9 mouse cellular contexts compared by ENCODE assay signal in genomic region chr2:63503939-63504338, GRCm38 (mm10).
A peak's percentile ranks its signal among the peaks of the same experiment; 100 is the strongest.
DNase-seq lines count a peak whose midpoint lies in the region; ATAC-seq and TF ChIP-seq lines count a peak whose summit lies in the region.
"Had no signal": no experiment of that assay in that cellular context is flagged by ENCODE, and none has a peak within 500 bp of the region (broad histone marks: within the 10 kb centered on the region; RNA-seq: fewer than 3 reads in every experiment).

No protein-coding gene starts in this region.

- H3K9ac ChIP-seq in midbrain, embryonic 14.5 days (replicated peaks; ENCODE audit: low read length), result no peak overlapping the region
- H3K9ac ChIP-seq in midbrain, embryonic 15.5 days, result no peak overlapping the region
- H3K9ac ChIP-seq: neural tube, embryonic 12.5 days had no signal

- ATAC-seq in midbrain, embryonic 14.5 days (ENCODE audit: low FRiP score, low TSS enrichment), result no peak
- ATAC-seq in midbrain, embryonic 15.5 days (replicated peaks), result no peak
- no peak for ATAC-seq in erythroid progenitor cell, adult 5-6 weeks (replicated peaks; ENCODE audit: low FRiP score, poor library complexity, severe bottlenecking)

- intact Hi-C loops in gastrocnemius, adult 2 months (cut with DNase I), result loop anchor here (5.0 kb wide), 1 partner anchor 1348 kb away; no protein-coding TSS in a partner anchor

- H3K36me3 ChIP-seq in midbrain, embryonic 14.5 days (ENCODE audit: control insufficient read depth, insufficient read depth, low read length), result no peaks in the 10 kb centered on the region
- no peaks in the 10 kb centered on the region for H3K36me3 ChIP-seq in midbrain, embryonic 15.5 days (replicated peaks)
- H3K36me3 ChIP-seq: neural tube, embryonic 12.5 days had no signal

- H3K9me3 ChIP-seq in midbrain, embryonic 14.5 days (ENCODE audit: control insufficient read depth, low read length), result no peaks in the 10 kb centered on the region
- H3K9me3 ChIP-seq in midbrain, embryonic 15.5 days, result no peaks in the 10 kb centered on the region
- H3K9me3 ChIP-seq: neural tube, embryonic 12.5 days had no signal

- peak; percentile 76 for TF ChIP-seq CTCF in gastrocnemius, adult 2 months (IDR thresholded peaks at IDR 0.05)
- TF ChIP-seq CTCF in cortical plate, adult 2 months (IDR thresholded peaks at IDR 0.05; ENCODE audit: extremely low read depth, insufficient read depth, low read length), result peak; percentile 58

- H3K4me3 ChIP-seq in gastrocnemius, adult 2 months, result no peak overlapping the region
- no peak overlapping the region for H3K4me3 ChIP-seq in midbrain, embryonic 14.5 days (replicated peaks; ENCODE audit: low read depth, low read length)
- no peak overlapping the region for H3K4me3 ChIP-seq in midbrain, embryonic 15.5 days
- no peak overlapping the region for H3K4me3 ChIP-seq in cortical plate, adult 2 months (ENCODE audit: insufficient read depth, low read length)
- H3K4me3 ChIP-seq: neural tube, embryonic 12.5 days had no signal

- 9% methylated on average over 3 of the region's 3 CpGs for WGBS in midbrain, embryonic 14.5 days
- 11% methylated on average over 3 of the region's 3 CpGs for WGBS in midbrain, embryonic 15.5 days

- TF ChIP-seq POLR2A in cortical plate, adult 2 months (IDR thresholded peaks at IDR 0.05; ENCODE audit: extremely low read depth, insufficient read depth, low read length), result no peak

- DNase-seq in gastrocnemius, adult 2 months, result peak; percentile 17
- DNase-seq in gastrocnemius, adult 18-20 months (ENCODE audit: low spot score), result no peak
- peak; percentile 79 for DNase-seq in midbrain, embryonic 14.5 days
- DNase-seq in retina, postnatal 7 days (ENCODE audit: low read depth, low spot score), result peak; percentile 6
- DNase-seq in urinary bladder, postnatal 36 days (ENCODE audit: low spot score in 2 of 2), result no peak

- no peak overlapping the region for H3K4me2 ChIP-seq in midbrain, embryonic 14.5 days (ENCODE audit: low read length)
- no peak overlapping the region for H3K4me2 ChIP-seq in midbrain, embryonic 15.5 days
- H3K4me2 ChIP-seq: neural tube, embryonic 12.5 days had no signal

- no peak overlapping the region for H3K27ac ChIP-seq in gastrocnemius, adult 2 months
- no peak overlapping the region for H3K27ac ChIP-seq in midbrain, embryonic 14.5 days (replicated peaks; ENCODE audit: low read depth, low read length)
- no peak overlapping the region for H3K27ac ChIP-seq in midbrain, embryonic 15.5 days
- H3K27ac ChIP-seq in cortical plate, adult 2 months (ENCODE audit: insufficient read depth, low read length), result no peak overlapping the region
- H3K27ac ChIP-seq: neural tube, embryonic 12.5 days had no signal

- H3K4me1 ChIP-seq in midbrain, embryonic 14.5 days (ENCODE audit: control insufficient read depth, insufficient read depth, low read length), result no peaks in the 10 kb centered on the region
- H3K4me1 ChIP-seq in midbrain, embryonic 15.5 days, result no peaks in the 10 kb centered on the region
- no peaks in the 10 kb centered on the region for H3K4me1 ChIP-seq in cortical plate, adult 2 months (ENCODE audit: control insufficient read depth, insufficient read depth, low read length)
- H3K4me1 ChIP-seq: neural tube, embryonic 12.5 days had no signal

- no peaks in the 10 kb centered on the region for H3K27me3 ChIP-seq in midbrain, embryonic 14.5 days (ENCODE audit: control insufficient read depth, insufficient read depth, low read length)
- H3K27me3 ChIP-seq in midbrain, embryonic 15.5 days (replicated peaks), result no peaks in the 10 kb centered on the region
- H3K27me3 ChIP-seq: neural tube, embryonic 12.5 days had no signal

Comparison
In these comparisons a context has a peak if more than half of its experiments do, and no peak if none do; other contexts are left out.
1. DNase-seq: peak in gastrocnemius, adult 2 months (single experiment), midbrain, embryonic 14.5 days (single experiment) and retina, postnatal 7 days (single experiment); none in gastrocnemius, adult 18-20 months (single experiment) and urinary bladder, postnatal 36 days (0 of 2).